Mouse (Mus musculus) lung, adult 18-20 months (tissue): Measurements from ENCODE around the gene Pdcd6ip.
"Not testable (repeated sequence)": the region's sequence is repeated elsewhere in the genome, so short reads cannot be mapped to it uniquely, and the experiment has no call there.

ENCODE experiments used
- DNase-seq, 2 experiments: peaks; one replicate each; pipeline ENCODE4 v3.0.0; 2022; ENCODE audit warnings: mixed read lengths in 2 of 2

Gene Pdcd6ip

GRCm38 (mm10) chr9:113707481-113708360, at the start of gene Pdcd6ip:
Pdcd6ip (minus strand) TSS chr9:113708259.
- peak; percentile 92 to 94 for DNase-seq

- no peak for DNase-seq
Observed at GRCm38 (mm10) chr9:113755888-113756719, 48.0 kb upstream of the Pdcd6ip start.

GRCm38 (mm10) chr9:113749356-113749755, 41.3 kb upstream of the Pdcd6ip start:
- peak in 1 of 2 experiments; percentile 29 for DNase-seq

- peak in 1 of 2 experiments; percentile 4 for DNase-seq
Observed at GRCm38 (mm10) chr9:113743291-113743690, 35.2 kb upstream of the Pdcd6ip start.

- DNase-seq: peak in 1 of 2 experiments; percentile 12
Observed at GRCm38 (mm10) chr9:113742361-113742794, 34.3 kb upstream of the Pdcd6ip start.

- peak; percentile 24 to 29 for DNase-seq
Observed at GRCm38 (mm10) chr9:113741637-113742137, 33.6 kb upstream of the Pdcd6ip start.

GRCm38 (mm10) chr9:113741108-113741636, 33.1 kb upstream of the Pdcd6ip start, which contains the start of gene Clasp2:
Clasp2 (plus strand) TSS chr9:113741473.
- peak; percentile 85 for DNase-seq

GRCm38 (mm10) chr9:113738941-113739340, 30.9 kb upstream of the Pdcd6ip start:
- peak; percentile 19 to 41 for DNase-seq

- peak in 1 of 2 experiments; percentile 9 for DNase-seq
Observed at GRCm38 (mm10) chr9:113738021-113738420, 30.0 kb upstream of the Pdcd6ip start.

GRCm38 (mm10) chr9:113735920-113736319, 27.9 kb upstream of the Pdcd6ip start:
- no peak for DNase-seq

GRCm38 (mm10) chr9:113731540-113731939, 23.5 kb upstream of the Pdcd6ip start:
- no peak for DNase-seq

GRCm38 (mm10) chr9:113726991-113727680, 19.1 kb upstream of the Pdcd6ip start:
- peak in 1 of 2 experiments; percentile 22 for DNase-seq

- no peak for DNase-seq
Observed at GRCm38 (mm10) chr9:113726131-113726530, 18.1 kb upstream of the Pdcd6ip start.

- DNase-seq: not testable (repeated sequence)
Observed at GRCm38 (mm10) chr9:113725609-113726008, 17.6 kb upstream of the Pdcd6ip start.

GRCm38 (mm10) chr9:113724646-113725045, 16.6 kb upstream of the Pdcd6ip start:
- DNase-seq: no peak

GRCm38 (mm10) chr9:113719063-113719462, 11.0 kb upstream of the Pdcd6ip start:
- peak in 1 of 2 experiments; percentile 34 for DNase-seq

GRCm38 (mm10) chr9:113710871-113711270, 2.8 kb upstream of the Pdcd6ip start:
- no peak for DNase-seq

GRCm38 (mm10) chr9:113708361-113709280, 562 bp upstream of the Pdcd6ip start:
- no peak for DNase-seq

- no peak for DNase-seq
Observed at GRCm38 (mm10) chr9:113706841-113707240, 1.2 kb downstream of the Pdcd6ip start.

- DNase-seq: no peak
Observed at GRCm38 (mm10) chr9:113706108-113706507, 2.0 kb downstream of the Pdcd6ip start.
